Mouse (Mus musculus) adrenal gland, postnatal 25 days (tissue): ENCODE measurements around the gene Pdcd1lg2. TPM values are rescaled to one million over a fixed set of nuclear protein-coding genes. Genes with fewer than 3 reads are reported as not detected.

Experiments
- DNase-seq: peaks from one replicate; pipeline ENCODE4 v3.0.0; 2021; ENCODE audit warnings: mixed read lengths
- total RNA-seq: library from RNA; stranded (reverse); gene quantifications from 2 replicates; pipeline ENCODE4 v1.2.3, GENCODE M21; 2021

Pdcd1lg2 gene
- total RNA-seq, 1 experiment from 2014 or later = not detected

GRCm38 (mm10) chr19:29472424-29472823 lies 61.7 kb downstream of the Pdcd1lg2 start:
- no peak for DNase-seq

GRCm38 (mm10) chr19:29472946-29473345 lies 62.2 kb downstream of the Pdcd1lg2 start:
- no peak for DNase-seq

GRCm38 (mm10) chr19:29474803-29475202 lies 64.1 kb downstream of the Pdcd1lg2 start:
- no peak for DNase-seq

DNA sequence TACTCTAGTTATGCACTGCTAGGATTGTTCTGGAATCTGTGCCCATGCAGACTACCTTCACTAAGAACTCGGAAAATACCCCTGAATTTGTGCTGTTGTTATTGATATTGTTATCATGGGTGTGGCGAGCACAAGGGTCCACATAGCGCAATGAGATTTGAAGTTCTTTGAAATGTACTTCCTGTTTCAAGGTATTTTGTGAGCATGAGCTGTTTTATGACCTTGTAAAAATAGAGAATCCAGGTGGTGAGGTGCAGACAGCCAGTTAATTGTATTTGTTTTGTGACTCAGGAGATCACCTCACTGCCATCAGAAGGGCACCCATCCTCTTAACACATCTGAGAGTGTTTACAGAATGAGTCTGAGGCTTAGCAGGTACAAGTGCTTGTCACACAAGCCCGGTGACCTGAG lies 64.5 kb downstream of the Pdcd1lg2 start:
- no peak for DNase-seq

GRCm38 (mm10) chr19:29478598-29478997 lies 67.9 kb downstream of the Pdcd1lg2 start:
- DNase-seq = no peak

GRCm38 (mm10) chr19:29481578-29481977 lies 70.9 kb downstream of the Pdcd1lg2 start:
- no peak for DNase-seq

GRCm38 (mm10) chr19:29482148-29482547 lies 71.4 kb downstream of the Pdcd1lg2 start:
- no peak for DNase-seq

- no peak for DNase-seq
These were observed 71.9 kb downstream of the Pdcd1lg2 start for GRCm38 (mm10) chr19:29482637-29483036.

DNA sequence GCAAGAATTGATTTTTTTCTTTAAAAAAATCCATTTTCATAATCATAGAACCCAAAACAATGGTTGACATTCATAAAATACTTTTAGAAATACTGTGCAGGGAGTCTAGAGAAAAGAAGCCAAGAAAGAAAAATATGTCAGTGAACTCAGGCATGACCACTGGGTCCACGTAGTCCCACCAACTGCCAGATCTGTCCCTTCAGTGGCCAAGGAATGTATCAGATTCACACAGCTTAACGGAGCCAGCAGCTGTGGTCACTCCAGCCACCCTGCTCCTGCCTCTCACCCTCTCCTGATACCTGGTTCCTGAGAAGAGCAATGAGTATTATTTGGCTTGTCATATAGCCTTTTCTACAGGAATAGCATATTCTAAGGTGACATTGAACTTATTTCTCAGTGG lies 72.7 kb downstream of the Pdcd1lg2 start:
- DNase-seq = no peak

DNA sequence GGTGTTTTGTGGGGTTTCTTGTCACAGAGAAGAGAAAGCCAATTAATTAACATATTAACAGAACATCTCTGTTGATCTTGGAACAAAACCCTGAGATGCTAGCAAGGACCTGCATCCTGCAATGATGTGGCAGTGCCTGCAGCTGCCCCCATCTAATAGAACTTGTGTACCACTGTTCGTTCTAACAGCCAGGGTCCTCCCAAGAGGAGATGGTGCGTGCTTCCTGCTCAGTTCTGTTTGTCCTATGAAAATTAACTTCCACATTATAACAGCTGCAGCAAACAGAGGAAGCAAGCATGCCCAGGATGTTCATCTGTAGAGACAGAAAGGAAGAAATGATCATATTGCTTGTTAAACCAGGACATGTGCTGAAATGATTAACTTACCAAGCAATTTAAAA lies 73.8 kb downstream of the Pdcd1lg2 start:
- DNase-seq = no peak

DNA sequence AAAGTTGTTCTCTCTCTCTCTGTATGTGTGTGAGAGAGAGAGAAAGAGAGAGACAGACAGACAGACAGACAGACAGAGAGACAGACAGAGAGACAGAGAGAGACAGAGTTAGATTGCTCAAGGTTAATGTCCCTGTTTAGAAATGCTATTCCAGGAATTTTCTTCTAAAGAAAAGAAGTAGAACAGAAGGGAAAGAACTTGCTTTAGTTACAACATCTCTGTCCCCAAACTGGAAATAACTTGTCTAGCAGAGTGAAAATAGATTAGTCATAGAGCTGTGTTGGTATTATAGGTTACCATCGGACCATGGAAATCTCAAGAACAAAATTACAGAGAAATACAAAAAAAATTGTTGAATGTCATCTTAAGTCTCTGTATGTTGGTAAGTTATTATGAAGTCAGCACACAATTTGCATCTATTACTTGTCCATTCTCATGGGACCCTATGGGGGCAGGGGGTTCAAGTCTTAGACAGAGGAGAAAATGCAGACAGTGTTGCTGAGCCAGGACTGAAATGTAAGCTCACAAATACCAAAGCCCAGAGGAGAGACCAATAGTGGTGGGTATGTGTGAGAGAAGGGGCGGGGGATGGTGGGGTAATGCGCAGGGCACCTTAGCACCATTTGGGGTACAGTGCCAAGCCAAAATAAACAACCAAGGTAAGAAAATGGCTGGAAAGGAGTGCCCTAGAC lies 74.7 kb downstream of the Pdcd1lg2 start:
- DNase-seq = no peak

DNA sequence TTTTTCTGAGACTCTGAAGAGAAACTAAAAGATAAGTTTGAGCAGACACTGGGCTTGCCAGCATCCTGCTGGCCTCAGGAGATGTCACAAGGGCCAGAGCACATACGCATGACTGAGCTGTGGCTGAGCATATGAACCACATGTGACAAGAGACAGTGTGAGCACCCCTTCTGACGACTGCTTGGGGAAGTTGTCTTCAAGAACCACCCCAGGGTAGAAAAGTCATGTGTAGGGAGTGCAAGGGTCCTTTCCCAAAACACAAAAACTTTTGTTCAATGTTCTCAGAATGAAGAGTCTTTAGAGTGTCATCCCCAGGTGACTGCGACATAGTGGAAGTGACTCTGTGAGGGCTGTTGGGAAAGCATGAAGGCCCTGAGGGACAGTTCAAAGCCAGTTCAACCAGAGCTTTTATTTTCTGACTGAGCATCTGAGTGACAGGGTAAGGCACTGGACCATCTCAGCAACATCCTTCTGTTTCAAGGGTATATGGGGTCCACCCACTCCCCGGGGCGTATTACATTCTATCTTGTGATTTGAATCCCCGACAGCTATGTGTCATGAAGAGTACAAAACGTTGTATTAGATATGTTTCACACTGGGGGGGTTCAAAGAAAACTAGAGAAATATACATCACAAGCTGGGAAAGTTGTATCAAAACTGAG lies 76.0 kb downstream of the Pdcd1lg2 start:
- no peak for DNase-seq

DNA sequence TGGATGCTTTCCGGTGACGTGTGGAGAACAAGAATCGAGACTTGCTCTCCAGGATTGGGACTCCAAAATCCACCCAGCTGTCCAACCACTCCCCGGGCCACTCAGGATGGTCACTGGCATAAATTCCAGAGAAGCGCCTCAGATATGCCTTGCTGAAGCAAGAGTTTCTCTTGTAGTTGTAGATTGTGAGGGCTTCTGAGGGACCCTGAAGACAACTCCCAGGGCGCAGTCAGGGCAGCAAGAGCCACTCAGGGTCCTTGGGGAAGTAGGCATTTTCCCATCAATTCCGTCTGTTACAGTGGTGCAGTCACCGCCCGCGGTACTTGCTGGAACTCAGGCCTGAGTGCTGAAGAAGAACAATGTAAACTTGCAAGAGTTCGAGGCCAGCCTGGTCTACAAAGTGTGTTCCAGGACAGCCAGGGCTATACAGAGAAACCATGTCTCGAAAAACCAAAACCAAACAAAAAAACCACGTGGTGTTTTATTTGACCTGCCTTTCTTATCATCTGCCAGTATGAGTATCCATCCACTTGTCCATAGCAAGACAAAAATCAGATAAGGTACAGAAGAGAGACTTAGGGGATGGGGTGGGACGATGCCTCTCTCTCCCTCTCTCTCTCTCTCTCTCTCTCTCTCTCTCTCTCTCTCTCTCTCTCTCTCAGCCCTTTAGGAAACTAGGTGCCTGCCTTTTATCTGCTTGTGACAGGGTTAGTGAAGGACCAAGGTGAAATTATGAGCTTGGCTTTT lies 76.8 kb downstream of the Pdcd1lg2 start:
- no peak for DNase-seq

- DNase-seq = no peak
These were observed 77.3 kb downstream of the Pdcd1lg2 start for GRCm38 (mm10) chr19:29488073-29488390.

DNA sequence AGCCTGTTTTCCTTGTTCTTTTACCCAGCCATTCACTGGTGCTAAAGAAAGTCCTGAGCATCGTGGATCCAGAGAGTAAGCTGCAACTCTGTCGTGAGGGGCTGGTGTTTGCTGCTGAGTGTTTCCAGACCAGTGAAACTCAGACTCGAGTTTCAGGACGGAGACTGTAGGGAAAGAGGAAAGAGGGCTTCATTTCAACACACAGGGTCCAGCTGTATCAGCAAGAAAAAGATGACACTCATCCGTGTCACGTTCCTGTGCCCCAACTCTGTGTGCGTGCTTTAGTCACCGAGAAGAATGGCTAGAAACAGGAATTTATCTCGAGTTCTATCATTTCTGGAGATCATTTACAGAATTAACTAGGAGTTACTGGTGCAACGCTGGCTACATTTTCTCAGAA lies 77.7 kb downstream of the Pdcd1lg2 start:
- no peak for DNase-seq

- no peak for DNase-seq
These were observed 79.1 kb downstream of the Pdcd1lg2 start for GRCm38 (mm10) chr19:29489785-29490284.

DNA sequence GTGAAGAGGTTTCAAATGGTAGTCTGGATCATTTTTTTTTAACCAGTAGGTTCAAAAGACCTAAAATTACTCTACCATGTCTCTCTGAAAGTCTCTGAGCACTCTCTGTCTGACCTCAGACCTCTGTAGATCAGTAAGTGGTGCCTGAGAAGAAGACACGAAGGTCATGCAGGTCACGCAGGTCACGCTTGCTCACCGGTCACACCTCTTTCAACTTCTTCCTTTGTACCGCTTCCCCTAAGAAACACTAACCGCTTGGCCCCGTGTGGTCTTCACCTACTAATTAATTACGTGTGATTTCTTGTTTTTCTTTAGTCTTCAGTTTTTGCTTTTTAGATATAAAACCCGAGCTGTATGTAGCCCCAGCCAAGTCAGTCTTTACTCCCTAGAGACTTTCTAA lies 80.7 kb downstream of the Pdcd1lg2 start:
- DNase-seq = no peak

- no peak for DNase-seq
These were observed 83.7 kb downstream of the Pdcd1lg2 start for GRCm38 (mm10) chr19:29494454-29494853.

DNA sequence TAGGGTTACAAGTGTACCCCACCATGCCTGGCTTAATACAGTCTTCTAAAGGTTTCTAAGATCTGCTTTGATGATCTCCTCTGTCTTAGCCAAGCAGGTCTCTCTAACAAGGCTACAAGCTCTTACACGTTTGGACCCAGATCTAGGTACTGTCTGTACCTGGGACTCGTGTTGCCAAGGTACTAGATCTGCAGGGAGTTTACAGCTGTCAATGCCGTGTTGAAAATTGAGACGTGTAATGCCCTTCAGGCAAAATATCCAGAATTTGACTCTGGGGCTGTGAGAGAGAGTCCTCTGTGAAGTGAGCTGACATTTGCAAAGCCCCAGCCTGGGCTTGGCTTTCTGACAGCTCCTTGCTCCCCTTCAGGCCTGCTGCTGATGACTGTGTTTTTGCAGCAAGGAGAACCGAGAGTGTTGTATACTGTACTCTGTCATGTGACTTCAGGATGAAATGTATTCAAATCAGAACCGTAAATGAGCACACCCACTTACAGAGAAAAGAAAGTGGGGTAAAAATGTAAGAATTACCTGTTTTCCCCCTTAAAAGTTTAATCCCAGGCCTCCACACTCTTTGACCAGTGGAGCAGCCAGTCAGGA lies 85.4 kb downstream of the Pdcd1lg2 start:
- no peak for DNase-seq

GRCm38 (mm10) chr19:29496786-29497557 lies 86.3 kb downstream of the Pdcd1lg2 start:
- no peak for DNase-seq

DNA sequence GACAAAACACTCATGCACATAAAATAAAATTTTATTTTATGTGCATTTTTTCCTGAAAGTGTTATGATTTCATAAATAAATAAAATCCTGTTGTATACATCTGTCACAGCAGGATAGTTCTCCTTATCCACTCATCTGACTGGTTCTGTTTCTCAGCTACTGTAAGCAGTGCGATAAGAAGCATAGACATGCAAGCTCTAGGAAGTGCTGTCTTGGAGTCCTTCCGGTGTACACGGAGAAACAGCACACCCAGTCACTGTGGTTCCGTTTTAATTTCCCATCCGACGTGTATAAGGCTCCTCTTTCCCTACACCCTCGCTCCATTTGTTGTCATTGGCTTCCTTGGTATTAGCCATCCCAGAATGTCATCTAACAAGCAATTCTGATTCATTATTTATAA lies 87.2 kb downstream of the Pdcd1lg2 start:
- DNase-seq = no peak

- DNase-seq = no peak
These were observed 88.2 kb downstream of the Pdcd1lg2 start for GRCm38 (mm10) chr19:29498842-29499456.
